Mouse (Mus musculus) midbrain, embryonic 10.5 days (tissue): ENCODE measurements around the gene Baiap2. TPM values are rescaled to one million over a fixed set of nuclear protein-coding genes. Genes with fewer than 3 reads are reported as not detected.

Experiments
- DNase-seq: peaks from one replicate; pipeline ENCODE4 v3.0.0-alpha.2; 2017; ENCODE audit warnings: low spot score
- H3K27ac ChIP-seq: fragments of 300-500 bp; sonication (generic); replicated peaks from 2 replicates; pipeline ENCODE4 v1.5.1; 2016; ENCODE audit warnings: mild to moderate bottlenecking
- H3K27me3 ChIP-seq: fragments of 300-500 bp; sonication (generic); 2 replicates; pipeline ENCODE4 v1.6.1; 2016; ENCODE audit warnings: low read depth, mild to moderate bottlenecking; ENCODE audit not compliant: poor library complexity, severe bottlenecking
- H3K36me3 ChIP-seq: fragments of 300-500 bp; sonication (generic); 2 replicates; pipeline ENCODE4 v1.6.1; 2016; ENCODE audit warnings: mild to moderate bottlenecking, moderate library complexity
- H3K4me1 ChIP-seq: fragments of 300-500 bp; sonication (generic); 2 replicates; pipeline ENCODE4 v1.6.1; 2016
- H3K4me3 ChIP-seq: fragments of 300-500 bp; sonication (generic); 2 replicates; pipeline ENCODE4 v1.5.1; 2016; ENCODE audit warnings: mild to moderate bottlenecking, moderate library complexity
- H3K9me3 ChIP-seq: fragments of 300-500 bp; sonication (generic); replicated peaks from 2 replicates; pipeline ENCODE4 v1.6.1; 2016; ENCODE audit warnings: mild to moderate bottlenecking
- WGBS: fragments of 180-500 bp; shearing (Covaris S2); methylation state at CpG from one replicate; pipeline ENCODE4 v1.1.7; 2016; 5-methylcytosine and 5-hydroxymethylcytosine counted together
- polyA plus RNA-seq: library from polyadenylated mRNA; unstranded; fragments of >200 nt; fragmentation: Nextera tagmentation; extraction: Ambion mirVana; gene quantifications from 2 replicates; pipeline ENCODE4 v1.2.1, GENCODE M21; 2016

The Baiap2 gene
- polyA plus RNA-seq, 1 experiment from 2014 or later = 11.3 TPM

GRCm38 (mm10) chr11:119991338-119991678, 48.7 kb downstream of the Baiap2 start:
- peaks cover 39% of the 10 kb centered on the region for H3K4me1 ChIP-seq
- H3K36me3 ChIP-seq = peaks cover 23% of the 10 kb centered on the region
- DNase-seq = peak; percentile 88
- 16% methylated on average over 10 of the region's 10 CpGs for WGBS
- peak overlapping the region; percentile 69 for H3K27ac ChIP-seq
- peak overlapping the region; percentile 23; the same call in 1 of the 2 replicates for H3K4me3 ChIP-seq
- no peaks in the 10 kb centered on the region for H3K9me3 ChIP-seq
- H3K27me3 ChIP-seq = no peaks in the 10 kb centered on the region

- Histone ChIP-seq H3K27me3 (no peaks in the 10 kb centered on the region), H3K4me1 (no peaks in the 10 kb centered on the region), H3K9me3 (no peaks in the 10 kb centered on the region), H3K36me3 (peaks cover 42% of the 10 kb centered on the region), H3K4me3 (no peak overlapping the region), H3K27ac (no peak overlapping the region)
- 92% methylated on average over 16 of the region's 16 CpGs for WGBS
- no peak for DNase-seq
Measured at GRCm38 (mm10) chr11:119997351-119997750, 54.8 kb downstream of the Baiap2 start.

GRCm38 (mm10) chr11:120002041-120002440, 59.5 kb downstream of the Baiap2 start:
- H3K9me3 ChIP-seq = no peaks in the 10 kb centered on the region
- no peaks in the 10 kb centered on the region for H3K27me3 ChIP-seq
- no peak overlapping the region for H3K4me3 ChIP-seq
- no peak overlapping the region for H3K27ac ChIP-seq
- WGBS = 71% methylated on average over 5 of the region's 5 CpGs
- DNase-seq = no peak
- no peaks in the 10 kb centered on the region for H3K4me1 ChIP-seq
- peaks cover 13% of the 10 kb centered on the region for H3K36me3 ChIP-seq

DNA sequence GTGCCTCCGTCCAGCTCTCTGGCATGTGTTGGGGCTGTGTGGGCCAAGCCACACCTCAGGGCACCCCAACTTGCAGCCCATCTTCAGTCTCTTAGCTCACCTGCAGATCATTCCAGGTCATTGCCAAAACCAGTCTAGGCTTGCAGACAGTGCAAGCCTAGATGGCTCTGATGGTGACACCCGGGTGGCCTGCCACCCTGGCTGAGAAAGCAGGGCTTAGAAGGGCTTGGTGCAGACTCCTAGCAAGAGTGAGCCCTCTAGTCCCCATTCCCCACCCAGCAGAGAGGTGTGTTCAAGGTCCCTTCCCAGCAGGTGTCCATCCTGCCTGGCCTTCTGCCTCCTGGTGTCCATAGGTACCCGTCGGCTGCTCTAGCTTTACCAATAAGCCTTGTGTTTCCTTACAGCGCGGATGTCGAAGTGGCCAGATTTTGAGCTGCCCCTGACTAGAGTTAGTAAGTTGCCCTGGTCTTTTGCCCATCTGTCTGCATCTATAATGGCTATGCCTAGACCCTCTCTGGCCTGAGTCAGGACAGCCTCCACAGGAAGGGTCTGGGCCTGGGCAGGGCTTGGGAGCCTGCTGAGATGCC, 60.2 kb downstream of the Baiap2 start:
- 93% methylated on average over 7 of the region's 7 CpGs for WGBS
- Histone ChIP-seq H3K36me3 (peaks cover 7% of the 10 kb centered on the region), H3K27ac (no peak overlapping the region), H3K4me1 (no peaks in the 10 kb centered on the region), H3K9me3 (no peaks in the 10 kb centered on the region), H3K27me3 (no peaks in the 10 kb centered on the region), H3K4me3 (no peak overlapping the region)
- no peak for DNase-seq

- Histone ChIP-seq H3K4me1 (no peaks in the 10 kb centered on the region), H3K9me3 (no peaks in the 10 kb centered on the region), H3K36me3 (no peaks in the 10 kb centered on the region), H3K27ac (no peak overlapping the region), H3K4me3 (no peak overlapping the region), H3K27me3 (peaks cover 8% of the 10 kb centered on the region; the same call in 1 of the 2 replicates)
- 89% methylated on average over 18 of the region's 18 CpGs for WGBS
- no peak for DNase-seq
Measured at GRCm38 (mm10) chr11:120005434-120006317, 63.1 kb downstream of the Baiap2 start.

GRCm38 (mm10) chr11:120007496-120008080, 65.0 kb downstream of the Baiap2 start:
- no peak overlapping the region for H3K4me3 ChIP-seq
- 75% methylated on average over 4 of the region's 4 CpGs for WGBS
- no peak for DNase-seq
- no peak overlapping the region for H3K27ac ChIP-seq
- no peaks in the 10 kb centered on the region for H3K9me3 ChIP-seq
- H3K27me3 ChIP-seq = peaks cover 28% of the 10 kb centered on the region
- peaks cover 13% of the 10 kb centered on the region for H3K4me1 ChIP-seq
- H3K36me3 ChIP-seq = 0 out of 2 replicates have a peak, but pooled peaks cover 3% of the 10 kb centered on the region

GRCm38 (mm10) chr11:120008501-120008900, 65.9 kb downstream of the Baiap2 start:
- H3K27ac ChIP-seq = no peak overlapping the region
- no peak for DNase-seq
- no peaks in the 10 kb centered on the region for H3K9me3 ChIP-seq
- peaks cover 30% of the 10 kb centered on the region for H3K27me3 ChIP-seq
- peaks cover 21% of the 10 kb centered on the region for H3K4me1 ChIP-seq
- WGBS = 94% methylated on average over 1 of the region's 1 CpGs
- no peak overlapping the region for H3K4me3 ChIP-seq
- H3K36me3 ChIP-seq = 0 out of 2 replicates have a peak, but pooled peaks cover 3% of the 10 kb centered on the region

GRCm38 (mm10) chr11:120008956-120009355, 66.4 kb downstream of the Baiap2 start:
- H3K27ac ChIP-seq = no peak overlapping the region
- H3K27me3 ChIP-seq = peaks cover 35% of the 10 kb centered on the region
- 93% methylated on average over 8 of the region's 8 CpGs for WGBS
- peaks cover 24% of the 10 kb centered on the region for H3K4me1 ChIP-seq
- H3K9me3 ChIP-seq = no peaks in the 10 kb centered on the region
- H3K4me3 ChIP-seq = no peak overlapping the region
- no peak for DNase-seq
- H3K36me3 ChIP-seq = 0 out of 2 replicates have a peak, but pooled peaks cover 3% of the 10 kb centered on the region

DNA sequence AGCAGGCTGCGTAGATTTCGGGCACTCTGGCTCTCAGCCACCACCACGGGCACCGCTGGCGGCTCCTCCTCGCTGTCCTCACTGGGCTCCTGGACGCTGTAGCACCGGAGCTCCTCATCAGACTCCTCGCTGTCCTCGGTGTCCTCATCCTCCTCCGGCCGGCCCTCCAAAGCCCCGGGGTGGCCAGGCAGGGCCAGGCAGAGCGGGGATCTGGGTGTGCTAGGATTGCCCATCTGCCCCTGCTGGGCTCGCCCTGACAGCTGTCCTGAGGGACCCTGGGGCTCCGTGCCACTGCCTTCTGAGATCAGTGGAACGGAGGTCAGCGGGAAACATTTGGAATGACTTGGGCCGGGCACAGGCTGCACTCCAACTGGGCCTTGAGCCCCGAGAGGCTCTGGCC, 67.4 kb downstream of the Baiap2 start:
- 0 out of 2 replicates have a peak, but pooled peaks cover 3% of the 10 kb centered on the region for H3K36me3 ChIP-seq
- no peaks in the 10 kb centered on the region for H3K9me3 ChIP-seq
- H3K27me3 ChIP-seq = peaks cover 45% of the 10 kb centered on the region
- H3K4me1 ChIP-seq = peaks cover 24% of the 10 kb centered on the region
- WGBS = 89% methylated on average over 20 of the region's 20 CpGs
- H3K27ac ChIP-seq = peak overlapping the region; percentile 50; the same call in 1 of the 2 replicates
- DNase-seq = no peak
- no peak overlapping the region for H3K4me3 ChIP-seq

DNA sequence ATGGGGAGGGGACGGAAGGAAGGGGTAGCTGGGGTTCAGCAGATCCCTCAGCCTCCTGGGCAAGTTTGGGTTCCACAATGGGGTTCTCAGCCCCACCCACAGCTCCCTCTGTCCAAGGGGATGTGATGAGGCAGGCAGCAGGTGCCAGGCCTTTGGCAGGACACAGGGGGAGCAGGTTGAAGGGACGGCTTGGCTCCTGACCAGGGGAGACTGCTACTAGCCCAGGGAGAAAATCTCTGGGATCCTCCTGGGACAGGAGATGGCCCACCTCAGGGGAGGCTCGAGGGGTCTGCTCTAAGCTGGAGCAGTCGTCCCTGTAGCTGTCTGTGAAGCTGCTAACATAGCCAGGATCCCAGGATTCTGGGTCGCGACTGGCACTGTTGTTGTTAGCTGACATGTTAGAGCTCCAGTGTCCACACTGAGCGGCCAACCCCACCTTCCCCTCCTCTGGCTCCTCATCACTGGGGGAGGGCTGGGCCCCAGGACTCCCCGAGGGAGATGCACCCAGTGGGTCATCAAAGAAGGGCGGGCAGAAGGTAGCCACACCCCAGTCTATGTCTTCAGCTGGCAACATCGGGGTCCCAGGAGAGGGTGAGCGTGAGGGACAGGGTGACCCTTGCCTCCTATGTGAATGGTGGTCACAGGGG, 68.7 kb downstream of the Baiap2 start:
- 82% methylated on average over 11 of the region's 11 CpGs for WGBS
- Histone ChIP-seq H3K36me3 (0 out of 2 replicates have a peak, but pooled peaks cover 3% of the 10 kb centered on the region), H3K27me3 (peaks cover 57% of the 10 kb centered on the region), H3K9me3 (no peaks in the 10 kb centered on the region), H3K27ac (peak overlapping the region; percentile 50), H3K4me3 (no peak overlapping the region), H3K4me1 (peaks cover 26% of the 10 kb centered on the region)
- DNase-seq = no peak

DNA sequence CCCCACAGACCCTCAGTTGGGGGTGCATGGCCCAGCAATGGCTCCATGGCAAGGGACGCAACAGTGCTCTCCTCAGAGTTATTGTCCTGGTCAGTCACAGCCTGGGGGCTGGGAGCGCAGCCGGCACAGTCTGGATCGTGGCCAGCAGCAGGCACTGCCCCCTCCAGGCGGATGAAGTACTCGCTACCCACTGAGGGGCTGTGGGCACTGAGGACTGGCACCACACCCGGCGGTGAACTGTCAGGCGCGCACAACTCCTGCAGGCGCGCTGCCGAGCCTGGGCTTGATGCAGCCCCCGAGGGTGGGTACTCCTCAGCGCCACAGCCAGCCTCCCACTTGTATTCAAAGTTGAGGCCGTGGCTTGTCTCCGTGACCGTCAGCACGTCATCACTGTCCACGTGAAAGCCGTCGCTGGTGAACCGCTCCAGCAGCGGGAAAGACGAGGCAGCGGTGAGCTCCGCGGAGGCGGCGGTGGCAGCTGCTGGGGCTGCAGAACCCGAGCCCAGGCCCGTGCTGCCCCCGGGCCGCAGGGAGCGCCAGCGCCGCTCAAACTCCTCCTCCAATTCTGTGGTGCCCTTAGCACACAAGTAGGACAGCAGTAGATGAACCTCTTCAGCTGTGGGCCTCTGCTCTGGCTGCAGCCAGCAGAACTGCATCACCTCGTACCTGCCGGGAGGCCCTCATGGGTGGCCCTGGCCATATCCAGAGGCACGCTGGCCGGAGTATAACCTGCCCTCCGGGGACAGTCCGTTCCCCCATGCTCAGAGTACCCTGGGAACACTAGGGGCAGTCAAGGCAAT, 69.4 kb downstream of the Baiap2 start:
- H3K9me3 ChIP-seq = no peaks in the 10 kb centered on the region
- WGBS = 44% methylated on average over 43 of the region's 43 CpGs
- 0 out of 2 replicates have a peak, but pooled peaks cover 3% of the 10 kb centered on the region for H3K36me3 ChIP-seq
- H3K4me1 ChIP-seq = peaks cover 29% of the 10 kb centered on the region
- H3K27me3 ChIP-seq = peaks cover 57% of the 10 kb centered on the region
- H3K27ac ChIP-seq = peak overlapping the region; percentile 50
- H3K4me3 ChIP-seq = peak overlapping the region; percentile 27
- DNase-seq = no peak

DNA sequence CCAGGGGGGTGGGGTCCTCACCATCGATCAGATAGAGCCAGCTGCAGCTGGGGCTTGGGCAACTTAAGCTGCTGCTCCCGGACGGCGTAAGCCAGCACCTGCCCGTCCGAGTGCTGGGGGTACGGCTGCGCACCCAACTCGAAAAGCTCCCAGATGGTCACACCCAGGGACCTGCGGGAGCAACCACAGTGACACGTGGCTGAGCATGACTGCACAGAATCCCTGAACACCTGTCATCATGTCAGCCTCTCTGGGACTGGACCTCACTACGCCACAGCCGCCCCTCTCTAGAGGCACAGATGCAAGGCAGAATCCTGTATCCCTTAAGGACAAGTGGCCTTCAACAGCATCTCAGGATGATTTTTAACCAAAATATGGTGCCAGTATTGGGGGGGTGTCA, 70.1 kb downstream of the Baiap2 start:
- Histone ChIP-seq H3K36me3 (0 out of 2 replicates have a peak, but pooled peaks cover 3% of the 10 kb centered on the region), H3K27ac (peak overlapping the region; percentile 50; the same call in 1 of the 2 replicates), H3K4me1 (peaks cover 31% of the 10 kb centered on the region), H3K9me3 (no peaks in the 10 kb centered on the region), H3K4me3 (0 out of 2 replicates have a peak overlapping the region, but pooled peaks have one; percentile 27), H3K27me3 (peaks cover 57% of the 10 kb centered on the region)
- 83% methylated on average over 13 of the region's 13 CpGs for WGBS
- no peak for DNase-seq
